Mouse (Mus musculus) kidney, adult 9 months (tissue): ENCODE data around the gene Csrnp2.
A peak's percentile ranks its signal among the peaks of the same experiment; 100 is the strongest.
"Not testable (repeated sequence)": the region's sequence is repeated elsewhere in the genome, so short reads cannot be mapped to it uniquely, and the experiment has no call there.

ENCODE experiments used
- DNase-seq: peaks from one replicate; pipeline ENCODE4 v3.0.0; 2022

The Csrnp2 gene

DNA sequence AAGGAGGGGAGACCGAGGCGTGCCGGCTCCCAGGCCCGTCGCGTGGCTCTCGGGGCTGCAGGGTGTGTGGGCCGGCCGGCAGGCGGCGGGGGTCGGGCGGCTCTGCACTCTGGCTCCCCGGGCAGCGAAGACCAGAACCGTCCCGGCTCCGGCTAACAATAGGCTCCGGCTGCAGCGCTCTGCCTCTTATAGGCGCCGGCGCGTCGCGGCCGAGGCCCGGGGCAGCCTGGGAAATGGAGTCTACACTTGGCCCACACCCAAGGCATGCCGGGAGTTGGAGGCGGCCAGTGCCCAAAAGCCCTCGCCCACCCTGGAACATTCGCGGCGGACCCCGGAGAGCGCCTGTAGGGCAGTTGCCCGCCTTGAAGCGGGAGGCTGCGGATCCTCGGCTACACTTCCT lies at the start of gene Csrnp2:
Gene Csrnp2, minus strand, starts transcription at position 387 of the 400 bp plus-strand sequence.
- peak; percentile 90 for DNase-seq

GRCm38 (mm10) chr15:100543651-100544030 lies 48.4 kb upstream of the Csrnp2 start:
- not testable (repeated sequence) for DNase-seq

- DNase-seq = not testable (repeated sequence)
Observed at GRCm38 (mm10) chr15:100542876-100543650, 47.8 kb upstream of the Csrnp2 start.

GRCm38 (mm10) chr15:100541426-100541825 lies 46.1 kb upstream of the Csrnp2 start:
- no peak for DNase-seq

DNA sequence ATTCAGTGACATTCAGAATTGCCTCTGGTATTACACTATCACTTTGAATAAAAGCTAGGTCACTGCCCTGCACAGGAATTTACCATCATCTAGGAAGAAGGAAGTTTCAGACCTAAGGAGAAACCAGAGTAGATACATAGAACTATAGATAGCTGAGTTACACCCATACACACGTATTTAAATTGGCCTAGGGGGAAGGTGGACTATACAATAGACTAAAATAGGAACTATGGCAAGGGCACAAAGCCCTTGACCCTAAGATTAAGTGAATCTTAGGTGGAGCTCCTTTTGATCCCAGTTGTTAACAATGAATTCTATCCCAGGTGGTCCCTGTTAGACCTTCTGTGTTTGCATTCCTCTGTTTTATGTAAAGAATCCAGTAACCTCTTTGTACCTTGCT lies 45.7 kb upstream of the Csrnp2 start:
- not testable (repeated sequence) for DNase-seq

DNA sequence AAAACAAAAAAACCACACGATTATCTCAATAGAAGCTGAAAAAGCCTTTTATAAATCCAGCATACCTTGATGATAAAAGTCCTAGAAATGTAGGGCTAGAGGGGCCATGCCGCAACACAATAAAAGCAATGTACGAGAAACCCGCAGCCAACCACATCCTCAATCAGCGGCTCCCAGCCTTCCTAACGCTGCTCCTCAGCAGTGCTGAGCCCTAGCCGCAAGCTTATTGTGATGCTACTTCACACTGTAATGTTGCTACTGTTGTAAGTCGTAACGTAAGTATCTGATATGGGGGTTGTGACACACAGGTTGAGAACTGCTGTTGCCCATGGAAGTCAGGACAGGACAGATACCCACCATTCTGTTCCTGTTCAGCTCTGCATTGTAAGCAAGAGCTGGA lies 44.1 kb upstream of the Csrnp2 start:
- DNase-seq = no peak

GRCm38 (mm10) chr15:100537913-100538312 lies 42.6 kb upstream of the Csrnp2 start:
- peak; percentile 82 for DNase-seq

DNA sequence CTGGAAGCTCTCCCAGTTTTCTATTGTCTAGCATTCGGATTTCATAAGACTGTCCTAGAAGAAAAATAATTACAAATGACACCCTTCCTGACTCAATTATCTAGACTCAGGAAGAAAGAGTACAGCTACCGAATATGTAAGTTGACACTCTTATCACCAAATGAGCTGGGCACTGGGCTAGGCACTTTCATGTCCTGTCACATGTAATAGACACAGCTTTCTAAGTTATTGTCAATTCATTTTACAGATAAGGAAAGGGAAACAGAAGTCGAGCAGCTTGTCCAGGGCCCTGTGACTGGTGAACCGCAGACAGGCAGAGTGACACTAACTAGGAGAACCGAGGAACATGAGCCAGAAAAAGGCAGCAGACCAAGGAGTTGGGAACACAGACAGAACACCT lies 32.6 kb upstream of the Csrnp2 start:
- DNase-seq = no peak

DNA sequence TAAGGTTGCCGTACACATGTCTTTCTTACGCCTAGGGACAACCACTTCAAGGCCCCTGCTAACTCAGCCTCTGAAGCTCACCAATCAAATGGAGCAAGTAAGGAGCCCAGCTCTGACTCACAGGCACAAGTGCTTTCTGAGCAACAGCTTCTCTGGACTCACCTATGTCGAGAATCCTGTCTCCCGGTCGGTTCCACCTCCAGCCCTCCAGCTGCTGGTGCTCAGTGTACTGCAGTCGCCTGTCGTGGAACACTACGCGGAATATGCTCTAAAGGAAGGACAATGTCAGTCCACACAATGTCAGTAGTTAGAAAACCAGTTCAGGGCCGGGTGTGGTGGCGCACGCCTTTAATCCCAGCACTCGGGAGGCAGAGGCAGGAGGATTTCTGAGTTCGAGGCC lies 30.1 kb upstream of the Csrnp2 start:
- DNase-seq = no peak

DNA sequence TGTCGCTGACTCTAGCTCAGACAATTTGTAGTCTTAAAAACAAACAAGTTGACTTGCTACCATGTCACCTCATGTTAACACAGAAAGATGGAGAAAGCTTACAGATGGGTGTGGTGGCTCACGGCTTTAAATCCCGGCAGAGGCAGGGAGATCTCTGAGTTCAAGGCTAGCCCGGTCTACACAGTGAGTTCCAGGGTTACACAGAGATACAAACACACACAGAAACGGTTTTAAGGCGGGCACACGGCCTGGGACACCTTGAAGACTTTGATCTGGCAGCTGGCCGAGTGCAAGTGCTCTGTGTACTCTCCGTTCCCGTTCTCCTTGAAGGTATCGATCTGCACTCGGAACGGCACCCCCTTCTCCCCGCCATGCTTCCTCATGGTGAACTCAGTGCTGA lies 25.0 kb upstream of the Csrnp2 start:
- DNase-seq = peak; percentile 43

GRCm38 (mm10) chr15:100515121-100515520 lies 19.8 kb upstream of the Csrnp2 start:
- no peak for DNase-seq

- no peak for DNase-seq
Observed at GRCm38 (mm10) chr15:100513387-100513786, 18.1 kb upstream of the Csrnp2 start.

DNA sequence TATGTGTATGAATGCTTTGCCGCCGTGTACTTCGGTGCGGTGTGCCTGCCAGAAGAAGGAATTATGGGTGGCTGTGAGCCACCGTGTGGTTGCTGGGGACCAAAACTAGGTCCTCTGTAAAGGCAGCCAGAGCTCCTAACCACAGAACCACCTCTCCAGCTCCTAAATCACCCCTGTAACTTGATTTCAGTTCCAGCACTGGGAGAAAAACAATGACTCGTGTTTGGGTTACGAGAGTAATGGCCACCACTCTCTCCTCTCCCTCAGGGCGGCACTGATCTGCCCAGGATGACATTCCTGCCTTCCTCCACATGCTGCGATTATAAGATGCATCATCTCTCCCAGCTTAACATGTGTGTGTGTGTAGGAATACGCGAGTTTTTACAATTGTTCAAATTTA lies 14.8 kb upstream of the Csrnp2 start:
- DNase-seq = no peak

- DNase-seq = no peak
Observed at GRCm38 (mm10) chr15:100508454-100509167, 13.3 kb upstream of the Csrnp2 start.

- peak; percentile 56 for DNase-seq
Observed at GRCm38 (mm10) chr15:100499506-100499905, 4.2 kb upstream of the Csrnp2 start.

DNA sequence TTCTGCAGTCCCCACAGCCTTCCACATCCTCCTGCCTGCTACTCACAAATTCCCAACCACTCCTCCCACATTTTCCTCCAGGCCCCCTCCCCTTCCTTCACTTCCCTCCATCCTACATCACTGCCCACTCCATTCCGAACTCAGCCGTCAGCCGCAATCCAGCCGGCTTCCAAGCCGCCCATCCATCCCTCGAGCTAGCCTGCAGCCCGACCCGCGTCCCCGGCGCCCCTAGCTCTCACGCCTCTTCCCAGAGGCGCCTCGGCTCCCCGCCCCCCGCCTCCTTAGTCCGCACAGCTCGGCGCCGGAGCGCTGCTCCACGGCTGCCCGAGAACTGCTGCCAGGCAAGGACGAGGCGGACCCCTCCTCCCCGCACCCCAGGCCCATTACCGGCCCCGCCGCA lies 641 bp downstream of the Csrnp2 start:
- DNase-seq = no peak

DNA sequence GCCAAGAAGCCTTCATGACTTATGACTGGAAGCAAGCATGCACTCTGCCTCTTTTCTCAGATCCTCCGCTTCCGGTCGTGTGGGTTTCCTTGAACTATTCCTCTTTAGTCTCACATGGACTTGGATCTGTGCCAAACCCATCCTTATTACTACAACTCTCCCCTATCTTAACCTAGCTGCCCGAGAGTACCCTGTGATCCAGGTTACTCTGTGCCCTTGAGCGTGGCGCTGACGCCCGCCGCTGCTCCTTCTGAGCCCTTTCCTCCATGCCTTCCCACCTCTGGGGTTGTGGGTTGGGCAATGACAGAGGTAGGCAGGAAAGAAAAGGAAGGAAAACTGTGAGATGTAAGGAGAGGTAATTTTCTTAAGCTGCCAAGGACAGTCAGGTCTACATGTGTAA lies 3.3 kb downstream of the Csrnp2 start:
- peak; percentile 28 for DNase-seq

DNA sequence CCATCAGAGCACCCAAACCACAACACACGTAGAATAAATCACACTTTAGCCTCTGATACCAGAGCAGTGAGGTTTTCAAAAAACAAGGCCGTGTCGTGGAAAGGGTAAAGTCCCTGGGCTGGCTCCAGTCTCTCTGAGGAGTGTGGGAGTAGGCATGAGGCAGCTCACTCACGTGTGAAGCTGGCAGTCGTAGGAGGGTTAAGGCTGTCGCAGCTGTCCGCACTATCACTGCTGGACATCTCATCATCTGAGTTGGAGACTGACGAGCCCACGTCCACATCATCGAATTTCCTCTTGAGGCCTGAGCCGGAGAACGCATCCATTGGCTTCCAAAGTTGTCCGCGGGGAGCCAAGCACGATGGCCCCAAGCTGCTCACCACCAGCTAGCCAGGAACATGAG lies 6.0 kb downstream of the Csrnp2 start:
- peak; percentile 52 for DNase-seq

- DNase-seq = not testable (repeated sequence)
Observed at GRCm38 (mm10) chr15:100488297-100488696, 7.0 kb downstream of the Csrnp2 start.

DNA sequence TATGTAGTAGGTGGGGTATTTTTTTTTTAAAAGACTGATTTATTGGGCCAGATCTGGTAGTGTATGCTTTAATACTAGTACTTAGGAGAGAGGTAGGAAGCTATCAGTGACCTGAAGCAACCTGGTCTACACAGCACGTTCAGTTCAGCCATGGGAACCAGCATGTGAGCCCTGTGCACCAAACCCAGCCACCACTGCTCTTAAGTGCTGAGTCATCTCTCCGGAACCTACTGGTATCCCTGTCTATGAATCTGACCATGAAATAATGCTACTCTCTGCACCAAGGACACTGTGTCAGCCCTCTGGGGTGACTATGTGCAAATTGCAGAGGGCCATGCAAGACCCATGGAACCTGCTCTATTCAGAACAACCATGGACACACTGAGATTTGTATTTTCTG lies 8.2 kb downstream of the Csrnp2 start:
- DNase-seq = no peak

DNA sequence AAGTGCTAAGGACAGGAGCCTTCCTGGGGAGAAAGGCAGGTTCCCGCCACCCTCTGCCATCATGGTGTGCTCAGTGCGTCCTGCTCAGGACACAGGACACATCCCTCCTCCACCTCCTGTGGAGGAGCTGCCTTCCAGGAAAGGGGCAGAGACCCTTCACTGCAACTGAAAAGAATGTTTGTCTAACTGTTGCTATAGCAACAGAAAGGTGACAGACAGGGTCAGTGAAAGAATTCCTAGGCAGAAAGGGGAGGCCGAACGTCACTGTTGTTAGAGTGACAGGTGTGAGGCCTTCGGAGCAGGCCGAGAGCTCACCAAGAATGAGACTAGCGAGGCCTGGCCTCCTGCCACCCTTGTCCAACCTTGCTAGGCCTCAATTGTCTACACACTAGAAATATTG lies 8.8 kb downstream of the Csrnp2 start:
- DNase-seq = no peak

- no peak for DNase-seq
Observed at GRCm38 (mm10) chr15:100485576-100485975, 9.7 kb downstream of the Csrnp2 start.

GRCm38 (mm10) chr15:100478925-100479324 lies 16.4 kb downstream of the Csrnp2 start:
- DNase-seq = peak; percentile 27

DNA sequence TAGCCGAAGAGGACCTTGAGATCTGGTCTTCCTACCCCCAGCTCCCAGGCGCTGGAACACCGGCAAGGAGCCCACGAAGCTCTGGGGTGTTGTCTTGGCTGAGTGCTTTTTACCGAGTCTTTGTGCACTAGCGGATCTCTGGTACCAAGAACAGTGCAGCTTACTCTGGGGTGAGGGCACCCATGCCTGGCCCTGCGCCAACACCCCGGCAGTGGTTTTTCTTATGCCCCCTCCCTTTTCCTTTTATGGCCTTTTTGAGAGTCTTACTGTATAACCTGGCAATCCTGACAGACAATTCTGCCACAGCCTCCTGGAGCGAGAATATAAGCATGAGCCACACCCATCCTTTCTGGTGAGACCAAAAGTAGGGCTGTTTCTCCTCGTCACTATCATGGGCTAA lies 16.9 kb downstream of the Csrnp2 start:
- DNase-seq = no peak
